Mouse (Mus musculus): ENCODE data around the gene Dnase2a.

Dnase2a gene

GRCm38 (mm10) chr8:84936962-84937546 lies 28.7 kb downstream of the Dnase2a start, which contains the start of gene Mast1:
Mast1 (minus strand) TSS chr8:84937359.
- DNase-seq (ENCODE audit: low spot score) = no peak

DNA sequence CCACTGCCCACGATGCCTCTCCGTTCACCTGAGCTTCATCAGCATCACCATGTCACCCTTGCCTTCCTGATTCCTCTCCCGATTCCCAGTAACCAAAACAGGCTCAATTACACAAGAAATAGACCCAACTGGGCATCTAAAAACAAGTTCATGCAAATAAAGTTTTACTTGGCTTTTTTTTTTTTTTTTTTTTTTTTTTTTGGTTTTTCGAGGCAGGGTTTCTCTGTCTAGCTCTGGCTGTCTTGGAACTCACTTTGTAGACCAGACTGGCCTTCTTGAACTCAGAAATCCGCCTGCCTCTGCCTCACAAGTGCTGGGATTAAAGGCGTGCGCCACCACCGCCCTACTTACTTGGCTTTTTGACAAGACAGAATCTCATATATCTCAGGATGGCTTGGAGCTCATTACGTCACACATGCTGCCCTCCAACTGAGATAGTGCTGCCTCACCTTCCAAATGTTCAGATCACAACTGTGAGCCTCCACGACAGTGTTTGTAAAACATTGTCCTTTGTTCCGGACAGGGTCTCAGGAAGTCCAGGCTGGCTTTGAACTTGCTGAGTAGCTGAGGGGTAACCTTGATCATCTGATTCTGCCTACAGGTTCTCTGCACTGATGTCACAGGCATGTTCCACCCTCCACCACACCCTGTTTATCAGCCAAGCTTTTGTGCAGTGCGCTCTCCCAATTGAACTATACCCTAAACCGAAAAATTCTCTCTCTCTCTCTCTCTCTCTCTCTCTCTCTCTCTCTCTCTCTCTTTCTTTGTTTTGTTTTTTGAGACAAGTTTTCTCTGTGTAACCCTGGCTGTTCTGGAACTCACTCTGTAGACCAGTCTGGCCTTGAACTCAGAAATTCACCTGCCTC lies 29.5 kb downstream of the Dnase2a start:
- DNase-seq (ENCODE audit: low spot score) = no peak

DNA sequence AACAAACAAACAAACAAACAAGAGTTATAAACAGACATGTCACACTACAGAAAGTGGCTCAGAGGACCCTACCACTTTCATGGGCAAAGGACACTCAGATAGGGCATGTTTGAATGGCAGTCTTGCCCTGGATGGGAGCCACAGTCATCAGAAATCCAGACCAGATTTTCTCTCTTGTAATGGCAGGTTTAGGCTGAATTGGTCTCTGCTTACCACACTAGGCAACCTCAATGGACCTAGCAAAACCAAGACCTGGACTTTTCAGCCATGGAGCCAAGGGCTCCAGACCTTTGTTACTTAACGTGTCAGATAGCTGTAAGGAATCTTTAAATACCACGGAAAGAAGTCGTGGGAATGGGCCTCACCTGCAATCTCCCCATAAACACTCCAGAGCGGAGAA lies 35.3 kb downstream of the Dnase2a start:
- DNase-seq (ENCODE audit: low spot score) = no peak

DNA sequence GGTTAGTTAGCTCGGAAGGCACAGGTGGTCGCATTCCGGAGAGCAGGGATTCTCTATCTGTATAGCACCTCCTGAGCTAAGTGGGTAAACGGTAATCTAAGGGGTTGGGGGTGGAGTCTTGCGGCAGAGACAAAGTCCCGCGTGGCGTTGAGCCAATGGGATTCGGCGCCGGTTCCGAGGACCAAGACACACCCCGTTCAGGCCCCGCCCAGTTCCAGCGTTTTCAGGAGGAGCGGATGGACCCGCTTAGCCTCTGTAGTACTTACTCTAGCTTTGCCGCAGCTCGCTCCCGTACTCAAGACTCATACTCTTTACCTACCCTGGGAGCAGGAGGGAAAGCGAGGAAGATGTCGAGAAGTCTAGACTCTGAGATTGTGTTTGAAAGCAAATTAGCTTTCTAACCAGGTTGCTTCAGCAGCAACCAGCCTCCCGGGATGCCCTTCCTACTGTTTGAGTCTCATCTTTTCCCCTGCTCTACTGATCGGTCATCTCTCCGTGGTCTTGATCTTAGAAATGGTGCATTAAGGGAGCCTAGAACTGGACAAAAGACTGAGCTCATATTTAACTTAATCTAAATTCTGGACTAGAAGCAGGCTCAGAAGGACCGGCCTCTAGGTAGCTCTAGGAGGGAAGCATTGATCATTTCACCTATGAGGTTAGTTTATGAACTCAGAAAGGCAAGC lies 36.3 kb downstream of the Dnase2a start:
- DNase-seq (ENCODE audit: low spot score) = no peak

- DNase-seq (ENCODE audit: low spot score) = no peak
Observed at GRCm38 (mm10) chr8:84945235-84945632, 36.9 kb downstream of the Dnase2a start.

DNA sequence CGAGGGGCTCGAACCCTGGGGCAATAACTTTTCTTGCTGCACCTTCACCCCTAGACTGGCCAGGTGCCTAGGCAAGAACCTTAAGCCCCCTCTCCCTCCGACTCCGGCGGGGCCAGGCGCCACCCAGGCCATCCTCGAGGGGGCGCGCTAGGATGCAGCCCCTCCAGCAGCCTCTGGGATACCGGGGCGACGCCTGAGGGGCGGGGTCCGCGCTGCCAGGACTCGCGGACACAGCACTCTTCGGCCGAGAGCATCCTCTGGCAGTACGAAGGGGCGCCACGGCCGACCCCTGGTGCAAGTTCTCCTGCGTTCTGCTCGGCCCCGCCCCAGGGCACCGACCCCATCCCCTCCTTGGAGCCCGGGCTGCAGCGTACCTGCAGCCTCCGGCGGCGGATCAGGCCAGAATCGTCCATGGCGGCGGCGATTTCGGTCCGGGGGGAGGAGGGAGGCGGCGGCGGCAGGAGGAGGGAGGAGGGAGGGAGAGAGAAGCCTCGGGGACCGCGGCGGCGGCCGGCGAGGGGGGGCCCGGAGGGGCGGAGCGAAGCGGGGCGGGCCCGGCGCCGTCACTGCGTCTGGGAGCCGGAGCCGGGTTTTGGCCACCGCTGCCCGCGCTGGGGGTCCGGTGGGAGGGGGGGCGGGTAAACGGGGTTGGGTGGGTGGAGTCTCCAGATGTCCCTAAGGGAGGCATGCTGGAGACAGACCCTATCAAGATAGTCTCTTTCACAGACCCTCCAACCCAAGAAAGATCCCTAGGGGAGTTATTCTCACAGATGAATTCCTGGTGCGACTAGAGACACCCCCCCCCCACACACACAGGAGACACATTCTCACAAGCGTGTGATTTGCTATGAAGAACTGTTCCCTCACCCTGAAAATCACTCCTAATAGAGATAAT lies 37.5 kb downstream of the Dnase2a start:
- DNase-seq (ENCODE audit: low spot score) = no peak

DNA sequence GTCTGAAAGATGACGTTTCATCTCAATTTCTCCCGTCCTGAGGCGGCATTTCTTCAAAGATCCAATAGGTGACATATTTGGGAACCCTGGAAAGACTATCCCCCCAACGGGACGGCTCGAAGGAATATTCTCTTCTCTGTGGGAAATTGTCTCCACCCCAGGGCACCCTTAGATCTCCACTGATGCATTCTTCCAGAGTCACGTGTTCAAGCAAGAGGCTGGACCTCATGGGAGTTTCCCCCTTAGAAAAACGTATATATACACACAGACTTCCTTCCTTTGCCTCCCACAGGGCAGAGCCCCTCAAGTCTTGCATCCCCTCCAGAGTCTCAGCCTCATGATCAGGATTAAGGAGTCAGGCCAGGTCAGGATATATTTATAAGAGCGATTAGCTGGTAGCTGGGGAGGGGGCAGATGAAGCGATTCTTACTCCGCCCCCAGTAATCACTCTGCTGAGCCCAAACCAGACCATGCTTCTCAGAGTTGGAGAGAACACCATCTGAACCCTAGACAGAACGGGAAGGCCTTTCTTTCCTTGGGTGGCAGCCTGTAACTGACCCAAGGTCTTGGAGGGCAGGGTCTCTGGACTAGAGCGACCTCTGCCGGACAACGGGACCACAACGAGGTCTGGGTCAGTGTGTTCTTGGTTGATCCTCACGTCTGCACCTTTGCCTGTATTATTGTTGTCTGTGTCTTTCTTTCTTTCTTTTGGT lies 38.3 kb downstream of the Dnase2a start, which contains the start of gene Rtbdn:
Gene Rtbdn (plus strand): TSS at position 464 of the 713 bp plus-strand sequence.
- DNase-seq (ENCODE audit: low spot score) = no peak

- DNase-seq (ENCODE audit: low spot score) = no peak
Observed at GRCm38 (mm10) chr8:84947241-84947545, 38.8 kb downstream of the Dnase2a start.

GRCm38 (mm10) chr8:84949753-84950152 lies 41.4 kb downstream of the Dnase2a start:
- DNase-seq (ENCODE audit: low spot score) = no peak

GRCm38 (mm10) chr8:84952612-84953255 lies 44.4 kb downstream of the Dnase2a start:
- DNase-seq (ENCODE audit: low spot score) = no peak

DNA sequence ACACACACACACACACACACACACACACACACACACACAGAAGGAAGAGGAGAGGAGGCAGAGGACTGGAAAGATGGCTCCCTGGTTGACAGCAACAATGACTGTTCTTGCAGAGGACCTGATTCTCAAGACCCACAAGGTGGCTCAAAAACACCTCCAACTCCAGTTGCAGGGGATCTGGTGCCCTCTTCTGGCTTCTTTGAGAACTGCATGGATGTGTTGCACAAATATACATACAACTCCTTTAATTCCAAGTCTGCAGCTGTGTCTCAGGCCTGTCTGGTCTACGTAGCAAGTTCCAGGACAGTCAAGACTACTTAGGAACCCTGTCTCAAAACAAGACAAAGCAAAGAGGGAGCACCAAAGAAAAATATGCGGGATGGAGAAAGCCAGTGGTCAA lies 48.4 kb downstream of the Dnase2a start:
- no peak for DNase-seq (ENCODE audit: low spot score)

- no peak for DNase-seq (ENCODE audit: low spot score)
Observed at GRCm38 (mm10) chr8:84959811-84960210, 51.5 kb downstream of the Dnase2a start.

DNA sequence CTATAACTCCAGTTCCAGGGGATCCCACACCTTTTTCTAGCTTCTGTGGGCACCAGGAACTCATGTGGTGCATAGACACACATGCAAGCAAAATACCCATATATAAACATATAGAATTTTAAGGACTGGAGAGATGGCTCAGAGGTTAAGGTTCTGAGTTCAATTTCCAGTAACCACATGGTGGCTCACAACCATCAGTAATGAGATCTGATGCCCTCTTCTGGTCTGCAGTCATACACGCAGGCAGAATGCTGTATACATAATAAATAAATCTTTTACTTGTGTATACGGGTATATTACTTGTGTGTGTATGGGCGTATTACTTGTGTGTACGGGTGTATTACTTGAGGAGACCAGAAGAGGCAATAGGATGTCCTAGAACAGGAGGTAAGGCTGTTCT lies 55.6 kb downstream of the Dnase2a start:
- DNase-seq (ENCODE audit: low spot score) = no peak

DNA sequence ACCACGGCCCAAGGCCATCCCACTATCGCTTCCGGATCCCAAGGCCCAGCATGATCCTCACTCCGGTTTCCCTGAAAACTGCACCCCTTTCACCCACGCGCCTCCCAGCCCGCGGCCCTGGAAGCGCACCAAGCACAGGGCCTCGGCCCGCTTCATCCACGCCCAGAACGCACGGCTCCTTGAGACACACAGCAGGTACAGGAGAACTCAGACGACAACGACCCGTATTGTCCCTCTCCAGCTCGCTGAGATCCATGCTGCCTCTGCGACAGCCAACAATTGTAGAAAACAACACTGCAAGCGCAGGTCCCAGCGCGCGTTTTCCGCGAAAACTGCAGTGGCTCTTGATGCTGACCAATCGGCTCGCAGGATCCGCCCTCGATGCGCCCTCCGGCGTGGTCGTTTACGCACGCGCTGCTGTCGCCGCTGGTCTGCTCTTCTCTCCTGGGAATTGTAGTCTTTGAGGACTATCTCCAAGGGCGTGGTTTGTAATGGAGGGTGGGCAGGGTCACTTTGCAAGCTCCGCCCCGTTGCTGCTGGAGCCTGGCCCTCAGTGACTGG lies 57.5 kb downstream of the Dnase2a start:
- DNase-seq (ENCODE audit: low spot score) = peak; percentile 87

GRCm38 (mm10) chr8:84966603-84967002 lies 58.2 kb downstream of the Dnase2a start:
- no peak for DNase-seq (ENCODE audit: low spot score)

DNA sequence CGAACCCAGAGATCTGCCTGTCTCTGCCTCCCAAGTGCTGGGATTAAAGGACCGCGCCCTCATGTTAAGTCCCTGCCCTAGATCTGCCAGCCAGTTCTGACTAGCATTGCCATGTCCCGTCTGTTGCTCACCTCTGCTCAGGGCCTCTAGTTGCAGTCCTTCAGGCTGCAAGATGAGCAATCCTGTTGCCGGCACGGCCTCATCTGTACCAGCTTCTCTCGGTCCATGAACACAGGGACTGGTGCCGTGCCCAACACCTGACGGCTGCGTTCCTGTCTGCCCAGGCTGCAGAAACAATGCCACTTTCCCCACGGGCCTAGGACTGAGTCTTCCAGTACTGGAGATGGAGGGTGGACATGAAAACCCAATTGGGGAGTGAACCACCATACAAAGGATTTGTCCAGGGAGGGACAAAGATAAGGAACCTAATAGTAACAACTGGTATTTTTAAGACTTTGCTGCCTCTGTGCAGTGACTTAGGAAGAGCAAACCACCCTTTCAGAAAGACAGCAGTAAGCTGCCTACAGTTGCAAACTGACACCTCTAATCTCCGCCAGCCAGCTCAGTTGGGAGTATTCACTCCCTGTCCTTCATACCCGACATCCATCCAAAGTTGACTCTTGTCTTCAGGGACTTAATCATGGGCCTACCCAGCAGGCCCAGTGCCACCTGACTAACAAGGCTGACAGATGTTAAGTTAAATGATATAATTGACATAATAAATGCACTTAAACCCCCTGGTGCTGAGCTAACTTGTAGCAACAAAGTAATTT lies 59.4 kb downstream of the Dnase2a start:
- no peak for DNase-seq (ENCODE audit: low spot score)

- DNase-seq (ENCODE audit: low spot score) = no peak
Observed at GRCm38 (mm10) chr8:84968650-84969049, 60.3 kb downstream of the Dnase2a start.

GRCm38 (mm10) chr8:84969241-84970134 lies 61.1 kb downstream of the Dnase2a start, which contains the start of the genes Gm49661, Prdx2 and Rnaseh2a:
Gm49661 (minus strand) TSS chr8:84969433.
Prdx2 (plus strand) TSS chr8:84969587.
Rnaseh2a (minus strand) TSS chr8:84969767.
- DNase-seq (ENCODE audit: low spot score) = no peak
